Comparison of ENCODE assay signal across 25 mouse cellular contexts in genomic region chr5:123664329-123664728, GRCm38 (mm10). TPM values are rescaled to one million over a fixed set of nuclear protein-coding genes. Genes with fewer than 3 reads are reported as not detected.
DNase-seq lines count a peak whose midpoint lies in the region; ATAC-seq and TF ChIP-seq lines count a peak whose summit lies in the region.
"Had no signal": no experiment of that assay in that cellular context is flagged by ENCODE, and none has a peak within 500 bp of the region (broad histone marks: within the 10 kb centered on the region; RNA-seq: fewer than 3 reads in every experiment).

No protein-coding gene starts in this region.

- H3K27ac ChIP-seq in heart, embryonic 13.5 days (replicated peaks) = 0 out of 2 replicates have a peak overlapping the region, but pooled peaks have one; percentile 15
- H3K27ac ChIP-seq in lung, embryonic 14.5 days (ENCODE audit: low read depth) = no peak overlapping the region; the same call in 1 of the 2 replicates
- H3K27ac ChIP-seq: embryonic facial prominence, embryonic 10.5 days; embryonic facial prominence, embryonic 13.5 days; forebrain, embryonic 12.5 days; forebrain, embryonic 15.5 days; hindbrain, embryonic 14.5 days; hindbrain, postnatal 0 days had no signal

- H3K9ac ChIP-seq in heart, embryonic 13.5 days = no peak overlapping the region
- no peak overlapping the region for H3K9ac ChIP-seq in lung, embryonic 14.5 days
- H3K9ac ChIP-seq: embryonic facial prominence, embryonic 13.5 days; forebrain, embryonic 12.5 days; forebrain, embryonic 15.5 days; hindbrain, embryonic 14.5 days had no signal

- 68% methylated on average over 7 of the region's 7 CpGs for WGBS in heart, embryonic 13.5 days
- WGBS in lung, embryonic 14.5 days = 39% methylated on average over 7 of the region's 7 CpGs

- no peaks in the 10 kb centered on the region for H3K36me3 ChIP-seq in heart, embryonic 13.5 days
- H3K36me3 ChIP-seq in lung, embryonic 14.5 days (ENCODE audit: insufficient read depth) = no peaks in the 10 kb centered on the region
- H3K36me3 ChIP-seq: embryonic facial prominence, embryonic 10.5 days; embryonic facial prominence, embryonic 13.5 days; forebrain, embryonic 12.5 days; forebrain, embryonic 15.5 days had no signal

- no peak for TF ChIP-seq CTCF in lung, embryonic 14.5 days (IDR thresholded peaks at IDR 0.05; ENCODE audit: low read depth)

- H3K4me3 ChIP-seq in heart, embryonic 13.5 days = no peak overlapping the region
- H3K4me3 ChIP-seq in lung, embryonic 14.5 days (ENCODE audit: low read depth, low read length) = no peak overlapping the region
- H3K4me3 ChIP-seq: embryonic facial prominence, embryonic 10.5 days; embryonic facial prominence, embryonic 13.5 days; erythroblast, embryonic 14.5 days; forebrain, embryonic 12.5 days; forebrain, embryonic 15.5 days had no signal

- H3K9me3 ChIP-seq in heart, embryonic 13.5 days = no peaks in the 10 kb centered on the region
- H3K9me3 ChIP-seq in lung, embryonic 14.5 days (ENCODE audit: low read depth, low read length) = no peaks in the 10 kb centered on the region
- H3K9me3 ChIP-seq: embryonic facial prominence, embryonic 10.5 days; embryonic facial prominence, embryonic 13.5 days; forebrain, embryonic 12.5 days; forebrain, embryonic 15.5 days had no signal

- H3K27me3 ChIP-seq in heart, embryonic 13.5 days (replicated peaks) = no peaks in the 10 kb centered on the region
- H3K27me3 ChIP-seq in lung, embryonic 14.5 days (ENCODE audit: insufficient read depth, low read length) = no peaks in the 10 kb centered on the region
- H3K27me3 ChIP-seq: embryonic facial prominence, embryonic 13.5 days; forebrain, embryonic 12.5 days; forebrain, embryonic 15.5 days had no signal

- peaks cover 85% of the 10 kb centered on the region for H3K4me1 ChIP-seq in heart, embryonic 13.5 days
- peaks cover 20% of the 10 kb centered on the region for H3K4me1 ChIP-seq in lung, embryonic 14.5 days (ENCODE audit: insufficient read depth)

- H3K4me2 ChIP-seq in heart, embryonic 13.5 days = no peak overlapping the region
- H3K4me2 ChIP-seq in lung, embryonic 14.5 days = no peak overlapping the region
- H3K4me2 ChIP-seq: embryonic facial prominence, embryonic 13.5 days; forebrain, embryonic 12.5 days; forebrain, embryonic 15.5 days; hindbrain, embryonic 14.5 days had no signal

- DNase-seq in heart, postnatal 4 days = no peak
- DNase-seq in lung, embryonic 14.5 days = peak; percentile 64
- DNase-seq in lung, postnatal 25 days (ENCODE audit: low spot score) = no peak
- peak; percentile 58 for DNase-seq in skeletal muscle tissue, adult 2 months (ENCODE audit: low read depth, low spot score)
- no peak for DNase-seq in adipocyte (ENCODE audit: low spot score)
- DNase-seq: adrenal gland, adult 8-10 months; adrenal gland, postnatal 25 days; cerebellum, adult 11-12 months; cerebellum, adult 8-10 months; cerebellum, postnatal 10 days; cerebellum, postnatal 36 days; embryo, embryonic 11 days; gastrocnemius, postnatal 14 days; heart, adult 11 months had no signal

- ATAC-seq in heart, embryonic 13.5 days (ENCODE audit: extremely low read depth, insufficient number of reproducible peaks, low FRiP score, low TSS enrichment) = no peak
- no peak for ATAC-seq in lung, embryonic 14.5 days (ENCODE audit: insufficient read depth)
- ATAC-seq: CD4-positive, CD25-positive, alpha-beta regulatory T cell, adult 4 months; forebrain, embryonic 15.5 days; hindbrain, postnatal 0 days; inflammation-experienced regulatory T-cells, adult 6 months; intestine, embryonic 16.5 days had no signal

RNA-seq across cellular contexts. Expression of gene Clip1, which starts 20.1 kb away (rescaled TPM):
- polyA plus RNA-seq in heart, embryonic 13.5 days (2015; fragmentation: Nextera tagmentation; extraction: Ambion mirVana) = 48.0 and 48.9 TPM in 2 replicates
- 100 to 1,000 TPM; 108 to 117 TPM for total RNA-seq in heart, postnatal 4 days (2021)
- polyA plus RNA-seq in lung, embryonic 14.5 days (2014; fragmentation: Nextera tagmentation; extraction: Ambion mirVana) = 33.8 and 33.9 TPM in 2 replicates

RNA-seq across cellular contexts. Expression of gene Zcchc8, which starts 56.6 kb away (rescaled TPM):
- polyA plus RNA-seq in heart, embryonic 13.5 days (2015; fragmentation: Nextera tagmentation; extraction: Ambion mirVana) = 53.4 and 56.1 TPM in 2 replicates
- total RNA-seq in heart, postnatal 4 days (2021) = 10 to 100 TPM; 53.1 to 57.6 TPM
- polyA plus RNA-seq in lung, embryonic 14.5 days (2014; fragmentation: Nextera tagmentation; extraction: Ambion mirVana) = 92.0 and 95.1 TPM in 2 replicates

Comparison
In these comparisons a context has a peak if more than half of its experiments do, and no peak if none do; other contexts are left out.
1. DNase-seq: peak in lung, embryonic 14.5 days (single experiment) and skeletal muscle tissue, adult 2 months (single experiment); none in heart, postnatal 4 days (single experiment), lung, postnatal 25 days (single experiment) and adipocyte (single experiment).